In the genomic region with DNA sequence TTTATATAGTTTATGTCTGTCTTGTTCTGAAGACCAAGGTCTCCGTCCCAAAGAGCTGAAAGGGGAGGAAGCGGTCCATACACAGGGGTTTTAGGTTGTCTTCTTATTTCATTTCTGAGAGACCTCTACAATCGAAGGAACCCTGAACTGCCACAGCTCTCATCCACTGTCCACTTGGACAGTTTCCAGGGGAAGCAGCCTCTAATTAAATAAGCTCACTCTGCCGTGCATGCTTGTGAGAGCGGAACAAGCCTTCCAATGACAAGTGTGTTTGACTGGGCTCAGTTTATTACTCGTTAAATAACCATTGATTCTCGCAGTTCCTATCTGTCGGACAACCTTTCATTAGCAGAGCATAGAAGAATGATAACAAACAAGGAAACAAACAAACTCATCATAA, we compare ENCODE assay signal across 28 mouse cellular contexts.
DNase-seq lines count a peak whose midpoint lies in the region; ATAC-seq lines count a peak whose summit lies in the region.
"Had no signal": no experiment of that assay in that cellular context is flagged by ENCODE, and none has a peak within 500 bp of the region (broad histone marks: within the 10 kb centered on the region; RNA-seq: fewer than 3 reads in every experiment).

No protein-coding gene starts in this region.

- DNase-seq in cerebellum, postnatal 14 days: peak; percentile 64 to 71
- DNase-seq in cerebellum, adult 11-12 months: no peak
- peak; percentile 1 for DNase-seq in kidney, adult 9 months
- DNase-seq in kidney, adult 18-20 months: no peak
- DNase-seq in midbrain, embryonic 14.5 days: peak; percentile 42
- peak; percentile 35 for DNase-seq in retina, postnatal 7 days (ENCODE audit: low read depth, low spot score)
- DNase-seq in natural killer cell, adult 2 months (ENCODE audit: low spot score in 2 of 2): no peak
- DNase-seq: cerebellum, adult 8-10 months; gastrocnemius, adult 2 months; heart, postnatal 36 days; kidney, adult 11 months; layer of hippocampus, postnatal 36 days; liver, embryonic 13.5 days; right cerebral cortex, postnatal 4 days; thymus, adult 18-20 months; thymus, postnatal 36 days had no signal

- H3K4me3 ChIP-seq in midbrain, embryonic 14.5 days (replicated peaks; ENCODE audit: low read depth, low read length): no peak overlapping the region
- H3K4me3 ChIP-seq in midbrain, embryonic 15.5 days: no peak overlapping the region
- H3K4me3 ChIP-seq: embryonic facial prominence, embryonic 12.5 days; erythroblast, embryonic 14.5 days; forebrain, embryonic 13.5 days; gastrocnemius, adult 2 months; heart, embryonic 15.5 days; hindbrain, embryonic 15.5 days; limb, embryonic 13.5 days; liver, embryonic 13.5 days; lung, embryonic 15.5 days; stomach, embryonic 15.5 days had no signal

- H3K4me2 ChIP-seq in midbrain, embryonic 14.5 days (ENCODE audit: low read length): no peak overlapping the region
- H3K4me2 ChIP-seq in midbrain, embryonic 15.5 days: no peak overlapping the region
- H3K4me2 ChIP-seq: embryonic facial prominence, embryonic 12.5 days; forebrain, embryonic 13.5 days; heart, embryonic 15.5 days; hindbrain, embryonic 15.5 days; limb, embryonic 13.5 days; liver, embryonic 13.5 days; lung, embryonic 15.5 days; stomach, embryonic 15.5 days had no signal

- H3K4me1 ChIP-seq in midbrain, embryonic 14.5 days (ENCODE audit: control insufficient read depth, insufficient read depth, low read length): 0 out of 2 replicates have a peak, but pooled peaks cover 5% of the 10 kb centered on the region
- no peaks in the 10 kb centered on the region for H3K4me1 ChIP-seq in midbrain, embryonic 15.5 days
- H3K4me1 ChIP-seq: hindbrain, embryonic 15.5 days; liver, embryonic 13.5 days; lung, embryonic 15.5 days; stomach, embryonic 15.5 days had no signal

- H3K27me3 ChIP-seq in midbrain, embryonic 14.5 days (ENCODE audit: control insufficient read depth, insufficient read depth, low read length): no peaks in the 10 kb centered on the region
- no peaks in the 10 kb centered on the region for H3K27me3 ChIP-seq in midbrain, embryonic 15.5 days (replicated peaks)
- H3K27me3 ChIP-seq: embryonic facial prominence, embryonic 12.5 days; heart, embryonic 15.5 days; hindbrain, embryonic 15.5 days; limb, embryonic 13.5 days; liver, embryonic 13.5 days; lung, embryonic 15.5 days; stomach, embryonic 15.5 days had no signal

- no peak overlapping the region for H3K9ac ChIP-seq in midbrain, embryonic 14.5 days (replicated peaks; ENCODE audit: low read length)
- H3K9ac ChIP-seq in midbrain, embryonic 15.5 days: no peak overlapping the region
- H3K9ac ChIP-seq: embryonic facial prominence, embryonic 12.5 days; forebrain, embryonic 13.5 days; heart, embryonic 15.5 days; hindbrain, embryonic 15.5 days; limb, embryonic 13.5 days; liver, embryonic 13.5 days; lung, embryonic 15.5 days; stomach, embryonic 15.5 days had no signal

- WGBS in midbrain, embryonic 14.5 days: 75% methylated on average over 8 of the region's 8 CpGs
- 61% methylated on average over 8 of the region's 8 CpGs for WGBS in midbrain, embryonic 15.5 days

- no peaks in the 10 kb centered on the region for H3K9me3 ChIP-seq in midbrain, embryonic 14.5 days (ENCODE audit: control insufficient read depth, low read length)
- H3K9me3 ChIP-seq in midbrain, embryonic 15.5 days: no peaks in the 10 kb centered on the region
- H3K9me3 ChIP-seq: embryonic facial prominence, embryonic 12.5 days; forebrain, embryonic 13.5 days; heart, embryonic 15.5 days; hindbrain, embryonic 15.5 days; limb, embryonic 13.5 days; liver, embryonic 13.5 days; lung, embryonic 15.5 days; stomach, embryonic 15.5 days had no signal

- no peak overlapping the region for H3K27ac ChIP-seq in midbrain, embryonic 14.5 days (replicated peaks; ENCODE audit: low read depth, low read length)
- no peak overlapping the region for H3K27ac ChIP-seq in midbrain, embryonic 15.5 days
- H3K27ac ChIP-seq: embryonic facial prominence, embryonic 12.5 days; forebrain, embryonic 13.5 days; gastrocnemius, adult 2 months; heart, embryonic 15.5 days; hindbrain, embryonic 15.5 days; limb, embryonic 13.5 days; liver, embryonic 13.5 days; lung, embryonic 15.5 days; macrophage; stomach, embryonic 15.5 days had no signal

- ATAC-seq in midbrain, embryonic 14.5 days (ENCODE audit: low FRiP score, low TSS enrichment): no peak
- ATAC-seq in midbrain, embryonic 15.5 days (replicated peaks): no peak
- ATAC-seq: CD4-positive, CD25-positive, alpha-beta regulatory T cell, adult 4 months; forebrain, embryonic 13.5 days; Patski had no signal

- H3K36me3 ChIP-seq in midbrain, embryonic 14.5 days (ENCODE audit: control insufficient read depth, insufficient read depth, low read length): no peaks in the 10 kb centered on the region
- no peaks in the 10 kb centered on the region for H3K36me3 ChIP-seq in midbrain, embryonic 15.5 days (replicated peaks)
- H3K36me3 ChIP-seq: embryonic facial prominence, embryonic 12.5 days; heart, embryonic 15.5 days; hindbrain, embryonic 15.5 days; limb, embryonic 13.5 days; liver, embryonic 13.5 days; lung, embryonic 15.5 days; stomach, embryonic 15.5 days had no signal

Comparison
In these comparisons a context has a peak if more than half of its experiments do, and no peak if none do; other contexts are left out.
1. DNase-seq: peak in cerebellum, postnatal 14 days (2 of 2), kidney, adult 9 months (single experiment), midbrain, embryonic 14.5 days (single experiment) and retina, postnatal 7 days (single experiment); none in cerebellum, adult 11-12 months (single experiment), kidney, adult 18-20 months (single experiment) and natural killer cell, adult 2 months (0 of 2).